In genomic region chr2:101553851-101554250, GRCm38 (mm10) we compare ENCODE assay signal across 21 mouse cellular contexts.
"Had no signal": no experiment of that assay in that cellular context is flagged by ENCODE, and none has a peak within 500 bp of the region (broad histone marks: within the 10 kb centered on the region; RNA-seq: fewer than 3 reads in every experiment).

No protein-coding gene starts in this region.

- H3K4me1 ChIP-seq: hindbrain, embryonic 15.5 days; kidney, embryonic 15.5 days; limb, embryonic 13.5 days; limb, embryonic 15.5 days had no signal

- H3K36me3 ChIP-seq: heart, embryonic 12.5 days; hindbrain, embryonic 13.5 days; hindbrain, embryonic 15.5 days; kidney, embryonic 15.5 days; limb, embryonic 13.5 days; limb, embryonic 15.5 days had no signal

- H3K27ac ChIP-seq: heart, adult 2 months; hindbrain, embryonic 13.5 days; hindbrain, embryonic 15.5 days; hindbrain, postnatal 0 days; kidney, embryonic 15.5 days; kidney, postnatal 0 days; limb, embryonic 13.5 days; limb, embryonic 15.5 days had no signal

- H3K4me3 ChIP-seq: heart, adult 2 months; heart, embryonic 12.5 days; hindbrain, embryonic 13.5 days; hindbrain, embryonic 15.5 days; kidney, embryonic 15.5 days; limb, embryonic 13.5 days; limb, embryonic 15.5 days had no signal

- H3K9me3 ChIP-seq: heart, embryonic 12.5 days; hindbrain, embryonic 15.5 days; kidney, embryonic 15.5 days; limb, embryonic 13.5 days; limb, embryonic 15.5 days had no signal

- DNase-seq: gastrocnemius, postnatal 14 days; gastrocnemius, postnatal 36 days; heart, adult 2 months; heart, postnatal 10 days; heart, postnatal 36 days; kidney, adult 11 months; kidney, adult 2 months; kidney, adult 9 months; kidney, postnatal 14 days; kidney, postnatal 36 days; layer of hippocampus, adult 9-11 months; layer of hippocampus, postnatal 36 days; left cerebral cortex, postnatal 4 days had no signal

- H3K27me3 ChIP-seq: heart, embryonic 12.5 days; hindbrain, embryonic 13.5 days; hindbrain, embryonic 15.5 days; kidney, embryonic 15.5 days; limb, embryonic 13.5 days; limb, embryonic 15.5 days had no signal
